Mouse (Mus musculus): Measurements from ENCODE around the gene Mettl21a.

DNA sequence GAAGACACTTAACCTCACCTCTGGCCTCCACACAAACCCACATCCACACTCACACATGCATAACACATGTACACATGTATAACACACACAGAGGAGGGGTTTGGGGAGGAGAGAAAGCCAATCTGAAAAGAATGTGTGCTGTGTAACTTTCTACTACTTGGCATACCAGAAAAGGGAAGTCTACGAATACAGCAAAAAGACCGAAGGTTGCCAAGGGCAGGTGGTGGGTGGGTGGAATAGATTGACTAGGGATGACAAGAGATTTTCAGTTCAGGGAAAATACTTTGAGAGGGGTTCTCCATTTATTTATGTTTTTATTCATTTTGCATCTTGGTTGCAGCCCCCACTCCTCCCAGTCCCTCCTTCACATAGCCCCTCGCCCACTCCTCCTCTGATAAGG is 27.5 kb upstream of the Mettl21a start:
- no peak for TF ChIP-seq CTCF (IDR thresholded peaks at IDR 0.05; ENCODE audit: low read depth, low read length)
- no peak for TF ChIP-seq POLR2A (IDR thresholded peaks at IDR 0.05; ENCODE audit: extremely low read depth, insufficient read depth, low read length)

All from liver, adult 2 months (tissue).